Mouse (Mus musculus): ENCODE measurements around the gene Cfap99. TPM values are rescaled to one million over a fixed set of nuclear protein-coding genes. Genes with fewer than 3 reads are reported as not detected.

The Cfap99 gene
- polyA plus RNA-seq, 1 experiment from 2014 or later, result 0.07 TPM

GRCm38 (mm10) chr5:34298061-34298460 is 9.7 kb downstream of the Cfap99 start:
- 37% methylated on average over 4 of the region's 4 CpGs for WGBS (ENCODE audit: insufficient replicate concordance)
- no peak overlapping the region for H3K4me2 ChIP-seq
- no peaks in the 10 kb centered on the region for H3K36me3 ChIP-seq (ENCODE audit: control insufficient read depth, insufficient read depth, low read length)
- no peak for ATAC-seq (replicated peaks; ENCODE audit: insufficient number of reproducible peaks, low FRiP score, low TSS enrichment)
- no peak overlapping the region for H3K9ac ChIP-seq (ENCODE audit: low read depth, low read length)
- H3K27ac ChIP-seq (ENCODE audit: low read depth, low read length), result no peak overlapping the region
- peaks cover 8% of the 10 kb centered on the region; the same call in 1 of the 2 replicates for H3K4me1 ChIP-seq (ENCODE audit: control insufficient read depth, insufficient read depth, low read length)
- no peak overlapping the region for H3K4me3 ChIP-seq (ENCODE audit: low read depth, low read length)
- H3K27me3 ChIP-seq (ENCODE audit: control insufficient read depth, insufficient read depth, low read length), result peaks cover 3% of the 10 kb centered on the region; the same call in 1 of the 2 replicates
- no peaks in the 10 kb centered on the region for H3K9me3 ChIP-seq (replicated peaks; ENCODE audit: control insufficient read depth, low read length)

DNA sequence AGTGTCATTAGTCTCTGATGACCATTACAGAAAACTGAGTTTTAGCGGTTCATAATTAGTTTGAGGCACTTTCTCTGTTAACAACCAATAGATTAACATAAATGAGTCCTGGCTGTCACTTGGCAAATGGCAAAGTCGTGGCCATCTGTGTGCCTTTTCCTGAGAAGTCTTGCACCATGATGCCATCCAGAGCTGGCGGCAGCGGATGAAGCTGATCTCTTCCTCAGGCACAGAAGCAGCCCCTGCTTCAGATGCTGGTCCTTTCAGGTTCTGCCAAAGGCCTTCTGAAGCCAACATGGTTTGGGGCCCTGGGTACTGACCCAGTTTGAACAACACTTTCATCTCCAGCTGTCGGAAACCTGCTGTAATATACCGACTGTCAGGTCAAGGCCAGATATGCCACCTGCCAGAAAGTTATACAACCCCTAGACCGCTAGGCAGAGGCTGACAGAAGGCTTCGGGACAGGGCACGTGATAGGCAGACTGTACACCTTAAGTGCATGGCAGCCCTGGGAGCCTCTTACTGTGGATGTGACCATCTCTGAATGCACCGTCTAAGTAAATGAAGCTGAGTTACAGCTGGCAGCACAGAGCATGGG is 10.6 kb downstream of the Cfap99 start:
- H3K4me2 ChIP-seq, result no peak overlapping the region
- no peaks in the 10 kb centered on the region for H3K36me3 ChIP-seq (ENCODE audit: control insufficient read depth, insufficient read depth, low read length)
- H3K4me3 ChIP-seq (ENCODE audit: low read depth, low read length), result no peak overlapping the region
- H3K9ac ChIP-seq (ENCODE audit: low read depth, low read length), result no peak overlapping the region
- no peak for ATAC-seq (replicated peaks; ENCODE audit: insufficient number of reproducible peaks, low FRiP score, low TSS enrichment)
- H3K4me1 ChIP-seq (ENCODE audit: control insufficient read depth, insufficient read depth, low read length), result peaks cover 8% of the 10 kb centered on the region; the same call in 1 of the 2 replicates
- no peak overlapping the region for H3K27ac ChIP-seq (ENCODE audit: low read depth, low read length)
- H3K27me3 ChIP-seq (ENCODE audit: control insufficient read depth, insufficient read depth, low read length), result peaks cover 3% of the 10 kb centered on the region; the same call in 1 of the 2 replicates
- H3K9me3 ChIP-seq (replicated peaks; ENCODE audit: control insufficient read depth, low read length), result no peaks in the 10 kb centered on the region
- 80% methylated on average over 10 of the region's 10 CpGs for WGBS (ENCODE audit: insufficient replicate concordance)

DNA sequence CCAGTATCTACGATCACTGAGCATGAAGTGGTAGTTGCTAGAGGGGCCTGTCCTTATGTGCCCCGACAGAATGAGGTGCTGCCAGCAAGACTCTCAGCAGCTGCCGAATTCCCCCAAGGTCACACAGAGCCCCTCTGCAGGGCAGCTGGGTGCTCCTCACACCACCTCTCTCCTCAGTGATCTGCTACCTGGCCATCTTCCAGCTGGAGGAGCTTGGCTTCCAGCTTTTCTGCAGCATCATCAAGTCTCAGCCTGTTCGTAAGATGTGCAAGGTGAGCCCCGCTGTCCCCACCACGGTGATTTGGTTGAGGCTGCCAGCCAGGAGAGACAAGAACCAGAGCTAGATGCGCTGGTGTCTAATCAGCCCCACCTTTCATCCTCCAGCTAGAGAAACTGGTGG is 14.0 kb downstream of the Cfap99 start:
- H3K9ac ChIP-seq (ENCODE audit: low read depth, low read length), result no peak overlapping the region
- no peaks in the 10 kb centered on the region for H3K9me3 ChIP-seq (replicated peaks; ENCODE audit: control insufficient read depth, low read length)
- H3K4me3 ChIP-seq (ENCODE audit: low read depth, low read length), result no peak overlapping the region
- WGBS (ENCODE audit: insufficient replicate concordance), result 63% methylated on average over 7 of the region's 7 CpGs
- H3K4me1 ChIP-seq (ENCODE audit: control insufficient read depth, insufficient read depth, low read length), result no peaks in the 10 kb centered on the region
- H3K27me3 ChIP-seq (ENCODE audit: control insufficient read depth, insufficient read depth, low read length), result peaks cover 6% of the 10 kb centered on the region; the same call in 1 of the 2 replicates
- no peaks in the 10 kb centered on the region for H3K36me3 ChIP-seq (ENCODE audit: control insufficient read depth, insufficient read depth, low read length)
- no peak for ATAC-seq (replicated peaks; ENCODE audit: insufficient number of reproducible peaks, low FRiP score, low TSS enrichment)
- H3K4me2 ChIP-seq, result no peak overlapping the region
- no peak overlapping the region for H3K27ac ChIP-seq (ENCODE audit: low read depth, low read length)

- WGBS (ENCODE audit: insufficient replicate concordance), result 65% methylated on average over 3 of the region's 3 CpGs
- Histone ChIP-seq H3K4me2 (no peak overlapping the region), H3K4me3 (ENCODE audit: low read depth, low read length) (no peak overlapping the region), H3K36me3 (ENCODE audit: control insufficient read depth, insufficient read depth, low read length) (no peaks in the 10 kb centered on the region), H3K27me3 (ENCODE audit: control insufficient read depth, insufficient read depth, low read length) (0 out of 2 replicates have a peak, but pooled peaks cover 3% of the 10 kb centered on the region), H3K9ac (ENCODE audit: low read depth, low read length) (no peak overlapping the region), H3K4me1 (ENCODE audit: control insufficient read depth, insufficient read depth, low read length) (no peaks in the 10 kb centered on the region), H3K27ac (ENCODE audit: low read depth, low read length) (no peak overlapping the region), H3K9me3 (replicated peaks; ENCODE audit: control insufficient read depth, low read length) (no peaks in the 10 kb centered on the region)
- no peak for ATAC-seq (replicated peaks; ENCODE audit: insufficient number of reproducible peaks, low FRiP score, low TSS enrichment)
Measured at GRCm38 (mm10) chr5:34309016-34309415, 20.6 kb downstream of the Cfap99 start.

- Histone ChIP-seq H3K4me3 (ENCODE audit: low read depth, low read length) (no peak overlapping the region), H3K27me3 (ENCODE audit: control insufficient read depth, insufficient read depth, low read length) (no peaks in the 10 kb centered on the region), H3K4me2 (no peak overlapping the region), H3K9ac (ENCODE audit: low read depth, low read length) (no peak overlapping the region), H3K4me1 (ENCODE audit: control insufficient read depth, insufficient read depth, low read length) (no peaks in the 10 kb centered on the region), H3K36me3 (ENCODE audit: control insufficient read depth, insufficient read depth, low read length) (no peaks in the 10 kb centered on the region), H3K9me3 (replicated peaks; ENCODE audit: control insufficient read depth, low read length) (no peaks in the 10 kb centered on the region), H3K27ac (ENCODE audit: low read depth, low read length) (no peak overlapping the region)
- WGBS (ENCODE audit: insufficient replicate concordance), result 62% methylated on average over 2 of the region's 2 CpGs
- no peak for ATAC-seq (replicated peaks; ENCODE audit: insufficient number of reproducible peaks, low FRiP score, low TSS enrichment)
Measured at GRCm38 (mm10) chr5:34319491-34320034, 31.2 kb downstream of the Cfap99 start.

GRCm38 (mm10) chr5:34321236-34321635 is 32.8 kb downstream of the Cfap99 start:
- H3K9ac ChIP-seq (ENCODE audit: low read depth, low read length), result no peak overlapping the region
- 74% methylated on average over 4 of the region's 4 CpGs for WGBS (ENCODE audit: insufficient replicate concordance)
- no peaks in the 10 kb centered on the region for H3K4me1 ChIP-seq (ENCODE audit: control insufficient read depth, insufficient read depth, low read length)
- H3K36me3 ChIP-seq (ENCODE audit: control insufficient read depth, insufficient read depth, low read length), result no peaks in the 10 kb centered on the region
- H3K4me2 ChIP-seq, result no peak overlapping the region
- no peak overlapping the region for H3K4me3 ChIP-seq (ENCODE audit: low read depth, low read length)
- no peak for ATAC-seq (replicated peaks; ENCODE audit: insufficient number of reproducible peaks, low FRiP score, low TSS enrichment)
- H3K27ac ChIP-seq (ENCODE audit: low read depth, low read length), result no peak overlapping the region
- H3K27me3 ChIP-seq (ENCODE audit: control insufficient read depth, insufficient read depth, low read length), result no peaks in the 10 kb centered on the region
- H3K9me3 ChIP-seq (replicated peaks; ENCODE audit: control insufficient read depth, low read length), result no peaks in the 10 kb centered on the region

DNA sequence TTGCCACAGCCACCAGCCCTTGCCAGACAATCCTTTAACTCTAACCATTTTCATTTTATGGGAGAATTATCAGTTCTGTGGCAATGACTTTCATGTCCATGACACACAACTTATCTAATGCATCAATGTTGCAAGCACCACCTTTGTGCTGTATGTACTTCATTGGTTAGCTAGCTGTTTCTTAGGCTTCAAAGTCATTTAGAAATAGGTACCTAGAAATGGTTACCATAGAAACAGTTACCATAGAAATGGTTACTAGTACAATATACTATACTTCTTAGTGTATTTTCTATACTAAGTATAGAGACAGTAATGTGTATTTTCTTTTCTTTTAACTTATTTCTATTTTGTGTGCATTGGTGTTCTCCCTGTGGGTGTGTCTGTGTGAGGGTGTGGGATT is 36.9 kb downstream of the Cfap99 start:
- Histone ChIP-seq H3K27ac (ENCODE audit: low read depth, low read length) (no peak overlapping the region), H3K36me3 (ENCODE audit: control insufficient read depth, insufficient read depth, low read length) (no peaks in the 10 kb centered on the region), H3K4me2 (no peak overlapping the region), H3K4me3 (ENCODE audit: low read depth, low read length) (no peak overlapping the region), H3K4me1 (ENCODE audit: control insufficient read depth, insufficient read depth, low read length) (no peaks in the 10 kb centered on the region; the same call in 1 of the 2 replicates), H3K27me3 (ENCODE audit: control insufficient read depth, insufficient read depth, low read length) (no peaks in the 10 kb centered on the region), H3K9me3 (replicated peaks; ENCODE audit: control insufficient read depth, low read length) (no peaks in the 10 kb centered on the region), H3K9ac (ENCODE audit: low read depth, low read length) (no peak overlapping the region)
- ATAC-seq (replicated peaks; ENCODE audit: insufficient number of reproducible peaks, low FRiP score, low TSS enrichment), result no peak

DNA sequence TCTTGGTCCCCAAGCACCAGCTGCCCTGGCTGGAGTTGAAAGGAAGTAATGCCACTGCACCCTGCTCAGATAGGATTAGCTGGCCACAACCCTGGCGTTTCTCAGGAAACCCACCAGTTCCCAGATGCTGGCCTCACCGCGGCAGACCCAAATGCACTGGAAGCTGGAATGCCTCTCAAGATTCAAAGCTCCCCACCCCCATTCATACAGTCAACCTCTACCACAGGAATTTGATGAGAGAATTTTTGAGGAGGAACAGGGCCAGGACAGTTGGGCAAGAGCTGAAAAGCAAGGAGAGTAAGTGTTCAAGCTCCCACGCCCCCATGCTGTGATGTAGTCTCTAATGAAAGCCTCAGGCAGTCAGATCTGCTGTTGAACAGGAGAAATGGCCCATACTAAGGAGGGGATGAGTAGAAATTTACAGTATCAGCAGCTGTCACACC is 37.9 kb downstream of the Cfap99 start:
- H3K4me1 ChIP-seq (ENCODE audit: control insufficient read depth, insufficient read depth, low read length), result no peaks in the 10 kb centered on the region; the same call in 1 of the 2 replicates
- no peak for ATAC-seq (replicated peaks; ENCODE audit: insufficient number of reproducible peaks, low FRiP score, low TSS enrichment)
- WGBS (ENCODE audit: insufficient replicate concordance), result 17% methylated on average over 4 of the region's 4 CpGs
- H3K4me3 ChIP-seq (ENCODE audit: low read depth, low read length), result no peak overlapping the region
- peak overlapping the region; percentile 60; the same call in 1 of the 2 replicates for H3K4me2 ChIP-seq
- H3K9me3 ChIP-seq (replicated peaks; ENCODE audit: control insufficient read depth, low read length), result no peaks in the 10 kb centered on the region
- H3K27me3 ChIP-seq (ENCODE audit: control insufficient read depth, insufficient read depth, low read length), result no peaks in the 10 kb centered on the region
- no peaks in the 10 kb centered on the region for H3K36me3 ChIP-seq (ENCODE audit: control insufficient read depth, insufficient read depth, low read length)
- H3K9ac ChIP-seq (ENCODE audit: low read depth, low read length), result peak overlapping the region; percentile 22; the same call in 1 of the 2 replicates
- no peak overlapping the region for H3K27ac ChIP-seq (ENCODE audit: low read depth, low read length)

Measured in heart, embryonic 11.5 days (tissue).